Mouse (Mus musculus) kidney, embryonic 15.5 days (tissue): ENCODE data around the gene Tie1. TPM values are rescaled to one million over a fixed set of nuclear protein-coding genes. Genes with fewer than 3 reads are reported as not detected.

Experiments used
- ATAC-seq: fragments of 200-750 bp; cut with Nextera tagmentation; replicated peaks from 2 replicates; pipeline ENCODE4 v1.8.0; 2017; ENCODE audit warnings: moderate TSS enrichment; ENCODE audit not compliant: low FRiP score
- H3K27ac ChIP-seq: fragments of 300-500 bp; sonication (generic); 2 replicates; pipeline ENCODE4 v1.5.1; 2015; ENCODE audit warnings: mild to moderate bottlenecking, inconsistent platforms
- H3K27me3 ChIP-seq: fragments of 300-500 bp; sonication (generic); 2 replicates; pipeline ENCODE4 v1.6.1; 2015; ENCODE audit warnings: inconsistent platforms
- H3K36me3 ChIP-seq: fragments of 300-500 bp; sonication (generic); 2 replicates; pipeline ENCODE4 v1.6.1; 2015; ENCODE audit warnings: inconsistent platforms
- H3K4me1 ChIP-seq: fragments of 300-500 bp; sonication (generic); 2 replicates; pipeline ENCODE4 v1.6.1; 2015; ENCODE audit warnings: inconsistent platforms
- H3K4me2 ChIP-seq: fragments of 300-500 bp; sonication (generic); 2 replicates; pipeline ENCODE4 v1.6.1; 2015; ENCODE audit warnings: moderate library complexity, mild to moderate bottlenecking, inconsistent platforms
- H3K4me3 ChIP-seq: fragments of 300-500 bp; sonication (generic); replicated peaks from 2 replicates; pipeline ENCODE4 v1.5.1; 2015; ENCODE audit warnings: mild to moderate bottlenecking, inconsistent platforms
- H3K9ac ChIP-seq: fragments of 300-500 bp; sonication (generic); 2 replicates; pipeline ENCODE4 v1.6.1; 2015; ENCODE audit warnings: mild to moderate bottlenecking, inconsistent platforms
- H3K9me3 ChIP-seq: fragments of 300-500 bp; sonication (generic); replicated peaks from 2 replicates; pipeline ENCODE4 v1.6.1; 2016; ENCODE audit warnings: inconsistent platforms
- WGBS: fragments of 180-500 bp; shearing (Covaris S2); methylation state at CpG from one replicate; pipeline ENCODE4 v1.1.7; 2015; ENCODE audit warnings: mixed read lengths; 5-methylcytosine and 5-hydroxymethylcytosine counted together
- polyA plus RNA-seq: library from polyadenylated mRNA; unstranded; fragments of >200 nt; fragmentation: Nextera tagmentation; extraction: Ambion mirVana; gene quantifications from 2 replicates; pipeline ENCODE4 v1.2.1, GENCODE M21; 2015

Tie1 gene
- polyA plus RNA-seq, 1 experiment from 2014 or later = 53.8 TPM

- H3K4me1 ChIP-seq = peaks cover 8% of the 10 kb centered on the region; the same call in 1 of the 2 replicates
- no peaks in the 10 kb centered on the region for H3K36me3 ChIP-seq
- H3K4me2 ChIP-seq = no peak overlapping the region
- no peak overlapping the region for H3K9ac ChIP-seq
- WGBS = 62% methylated on average over 6 of the region's 6 CpGs
- ATAC-seq = no peak
- no peaks in the 10 kb centered on the region for H3K9me3 ChIP-seq
- no peak overlapping the region for H3K4me3 ChIP-seq
- H3K27me3 ChIP-seq = no peaks in the 10 kb centered on the region
- H3K27ac ChIP-seq = no peak overlapping the region
Observed at GRCm38 (mm10) chr4:118471281-118471680, 18.6 kb downstream of the Tie1 start.

GRCm38 (mm10) chr4:118465697-118466163, 24.1 kb downstream of the Tie1 start:
- peak overlapping the region; percentile 45 for H3K4me2 ChIP-seq
- ATAC-seq = peak; percentile 84
- no peak overlapping the region for H3K9ac ChIP-seq
- peaks cover 10% of the 10 kb centered on the region for H3K4me1 ChIP-seq
- H3K27ac ChIP-seq = peak overlapping the region; percentile 51; the same call in 1 of the 2 replicates
- H3K9me3 ChIP-seq = no peaks in the 10 kb centered on the region
- no peaks in the 10 kb centered on the region for H3K27me3 ChIP-seq
- H3K36me3 ChIP-seq = no peaks in the 10 kb centered on the region
- H3K4me3 ChIP-seq = peak overlapping the region; percentile 16; the same call in 1 of the 2 replicates
- WGBS = 3% methylated on average over 11 of the region's 11 CpGs

- Histone ChIP-seq H3K9ac (no peak overlapping the region), H3K4me1 (peaks cover 10% of the 10 kb centered on the region), H3K4me2 (no peak overlapping the region), H3K27me3 (no peaks in the 10 kb centered on the region), H3K4me3 (no peak overlapping the region), H3K27ac (peak overlapping the region; percentile 51; the same call in 1 of the 2 replicates), H3K9me3 (no peaks in the 10 kb centered on the region), H3K36me3 (no peaks in the 10 kb centered on the region)
- no peak for ATAC-seq
- 82% methylated on average over 3 of the region's 3 CpGs for WGBS
Observed at GRCm38 (mm10) chr4:118464956-118465355, 24.9 kb downstream of the Tie1 start.

- no peak within 1 kb of the TSS for H3K27ac ChIP-seq
- no peak for ATAC-seq
- no peak within 1 kb of the TSS for H3K4me2 ChIP-seq
- H3K4me1 ChIP-seq = no peaks in the 10 kb centered on the region
- WGBS = 63% methylated on average over 9 of the region's 9 CpGs
- no peak within 1 kb of the TSS for H3K9ac ChIP-seq
- no peaks in the 10 kb centered on the region for H3K9me3 ChIP-seq
- no peaks in the 10 kb centered on the region for H3K36me3 ChIP-seq
- H3K27me3 ChIP-seq = no peaks in the 10 kb centered on the region
- no peak within 1 kb of the TSS for H3K4me3 ChIP-seq
Observed at GRCm38 (mm10) chr4:118457345-118457975, 32.4 kb downstream of the Tie1 start, which contains the start of gene Mpl. Gene Mpl, minus strand, starts transcription at chr4:118457513.

- Histone ChIP-seq H3K4me2 (peak overlapping the region; percentile 84), H3K4me3 (peak overlapping the region; percentile 45), H3K9ac (peak overlapping the region; percentile 34), H3K27ac (no peak overlapping the region), H3K36me3 (no peaks in the 10 kb centered on the region), H3K9me3 (no peaks in the 10 kb centered on the region), H3K27me3 (0 out of 2 replicates have a peak, but pooled peaks cover 4% of the 10 kb centered on the region), H3K4me1 (peaks cover 15% of the 10 kb centered on the region)
- no peak; the same call in 1 of the 2 replicates for ATAC-seq
- 28% methylated on average over 24 of the region's 24 CpGs for WGBS
Observed at GRCm38 (mm10) chr4:118446415-118447153, 43.3 kb downstream of the Tie1 start.

- peak; percentile 89 for ATAC-seq
- Histone ChIP-seq H3K4me2 (peak overlapping the region; percentile 84), H3K4me1 (peaks cover 15% of the 10 kb centered on the region), H3K9ac (peak overlapping the region; percentile 34), H3K27me3 (0 out of 2 replicates have a peak, but pooled peaks cover 4% of the 10 kb centered on the region), H3K36me3 (no peaks in the 10 kb centered on the region), H3K4me3 (peak overlapping the region; percentile 45), H3K27ac (no peak overlapping the region), H3K9me3 (no peaks in the 10 kb centered on the region)
- 17% methylated on average over 18 of the region's 18 CpGs for WGBS
Observed at GRCm38 (mm10) chr4:118445781-118446414, 44.0 kb downstream of the Tie1 start.

- no peak for ATAC-seq
- 0 out of 2 replicates have a peak, but pooled peaks cover 4% of the 10 kb centered on the region for H3K27me3 ChIP-seq
- no peaks in the 10 kb centered on the region for H3K36me3 ChIP-seq
- no peak overlapping the region for H3K27ac ChIP-seq
- no peak overlapping the region for H3K9ac ChIP-seq
- WGBS = 86% methylated on average over 10 of the region's 10 CpGs
- H3K4me2 ChIP-seq = no peak overlapping the region
- no peak overlapping the region for H3K4me3 ChIP-seq
- H3K4me1 ChIP-seq = peaks cover 15% of the 10 kb centered on the region
- H3K9me3 ChIP-seq = no peaks in the 10 kb centered on the region
Observed at GRCm38 (mm10) chr4:118445088-118445487, 44.8 kb downstream of the Tie1 start.

GRCm38 (mm10) chr4:118437829-118438253, 52.0 kb downstream of the Tie1 start:
- WGBS = 6% methylated on average over 12 of the region's 12 CpGs
- Histone ChIP-seq H3K9ac (peak overlapping the region; percentile 58), H3K4me3 (peak overlapping the region; percentile 62), H3K4me1 (peaks cover 46% of the 10 kb centered on the region), H3K4me2 (peak overlapping the region; percentile 92), H3K36me3 (peaks cover 25% of the 10 kb centered on the region), H3K27me3 (no peaks in the 10 kb centered on the region), H3K9me3 (no peaks in the 10 kb centered on the region), H3K27ac (peak overlapping the region; percentile 96)
- ATAC-seq = no peak

GRCm38 (mm10) chr4:118436820-118437603, 52.8 kb downstream of the Tie1 start, which contains the start of gene Cdc20:
Gene Cdc20, minus strand, starts transcription at chr4:118437352.
- H3K27me3 ChIP-seq = no peaks in the 10 kb centered on the region
- H3K4me2 ChIP-seq = peak within 1 kb of the TSS; percentile 92
- peaks cover 48% of the 10 kb centered on the region for H3K4me1 ChIP-seq
- no peaks in the 10 kb centered on the region for H3K9me3 ChIP-seq
- peak within 1 kb of the TSS; percentile 96 for H3K27ac ChIP-seq
- H3K9ac ChIP-seq = peak within 1 kb of the TSS; percentile 74
- peak within 1 kb of the TSS; percentile 62 for H3K4me3 ChIP-seq
- WGBS = under 1% methylated on average over 67 of the region's 67 CpGs
- peak; percentile 96 for ATAC-seq
- H3K36me3 ChIP-seq = peaks cover 34% of the 10 kb centered on the region

GRCm38 (mm10) chr4:118432332-118432731, 57.5 kb downstream of the Tie1 start:
- H3K27ac ChIP-seq = 0 out of 2 replicates have a peak overlapping the region, but pooled peaks have one; percentile 2
- H3K27me3 ChIP-seq = no peaks in the 10 kb centered on the region
- H3K36me3 ChIP-seq = peaks cover 51% of the 10 kb centered on the region
- 75% methylated on average over 8 of the region's 8 CpGs for WGBS
- no peak overlapping the region for H3K4me3 ChIP-seq
- no peak for ATAC-seq
- H3K4me2 ChIP-seq = no peak overlapping the region
- no peaks in the 10 kb centered on the region for H3K9me3 ChIP-seq
- no peak overlapping the region for H3K9ac ChIP-seq
- peaks cover 64% of the 10 kb centered on the region for H3K4me1 ChIP-seq

- no peaks in the 10 kb centered on the region for H3K9me3 ChIP-seq
- no peaks in the 10 kb centered on the region for H3K27me3 ChIP-seq
- peak overlapping the region; percentile 85 for H3K4me3 ChIP-seq
- peaks cover 41% of the 10 kb centered on the region for H3K36me3 ChIP-seq
- ATAC-seq = no peak
- peak overlapping the region; percentile 89 for H3K4me2 ChIP-seq
- H3K4me1 ChIP-seq = peaks cover 45% of the 10 kb centered on the region
- peak overlapping the region; percentile 77 for H3K9ac ChIP-seq
- H3K27ac ChIP-seq = peak overlapping the region; percentile 91
- 47% methylated on average over 7 of the region's 7 CpGs for WGBS
Observed at GRCm38 (mm10) chr4:118429215-118429895, 60.5 kb downstream of the Tie1 start.
